Mouse (Mus musculus) spleen, postnatal 10 days (tissue): ENCODE measurements around the gene AB124611.
"Not testable (repeated sequence)": the region's sequence is repeated elsewhere in the genome, so short reads cannot be mapped to it uniquely, and the experiment has no call there.

Source experiments
- DNase-seq, 2 experiments: peaks; one replicate each; pipeline ENCODE4 v3.0.0; 2021 to 2022; ENCODE audit warnings: low spot score in 2 of 2

The AB124611 gene

GRCm38 (mm10) chr9:21559151-21559550 lies 33.2 kb downstream of the AB124611 start:
- no peak for DNase-seq

GRCm38 (mm10) chr9:21564420-21564819 lies 38.4 kb downstream of the AB124611 start:
- DNase-seq: no peak

GRCm38 (mm10) chr9:21565004-21565586 lies 39.1 kb downstream of the AB124611 start:
- DNase-seq: no peak

DNA sequence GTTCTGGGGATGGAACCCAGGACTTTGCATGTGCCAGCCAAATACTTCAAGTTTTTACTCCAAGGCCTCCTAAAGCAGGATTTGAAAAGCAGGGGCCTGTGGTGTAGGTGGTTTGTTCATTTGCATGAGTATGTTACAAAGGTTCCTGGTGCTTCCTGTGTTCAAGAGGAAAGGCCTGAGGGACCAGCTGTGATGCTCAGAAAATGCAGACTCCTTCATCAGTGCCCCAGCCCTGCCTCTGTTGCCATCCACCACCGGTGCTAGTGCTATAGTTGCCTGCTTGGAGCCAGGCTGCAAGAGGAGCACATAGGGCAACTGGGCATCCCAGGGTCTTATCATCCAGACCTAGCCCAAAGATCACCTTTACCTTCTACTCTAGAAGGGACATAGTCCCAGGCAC lies 40.6 kb downstream of the AB124611 start:
- no peak for DNase-seq

- DNase-seq: no peak
Observed at GRCm38 (mm10) chr9:21567051-21567450, 41.1 kb downstream of the AB124611 start.

DNA sequence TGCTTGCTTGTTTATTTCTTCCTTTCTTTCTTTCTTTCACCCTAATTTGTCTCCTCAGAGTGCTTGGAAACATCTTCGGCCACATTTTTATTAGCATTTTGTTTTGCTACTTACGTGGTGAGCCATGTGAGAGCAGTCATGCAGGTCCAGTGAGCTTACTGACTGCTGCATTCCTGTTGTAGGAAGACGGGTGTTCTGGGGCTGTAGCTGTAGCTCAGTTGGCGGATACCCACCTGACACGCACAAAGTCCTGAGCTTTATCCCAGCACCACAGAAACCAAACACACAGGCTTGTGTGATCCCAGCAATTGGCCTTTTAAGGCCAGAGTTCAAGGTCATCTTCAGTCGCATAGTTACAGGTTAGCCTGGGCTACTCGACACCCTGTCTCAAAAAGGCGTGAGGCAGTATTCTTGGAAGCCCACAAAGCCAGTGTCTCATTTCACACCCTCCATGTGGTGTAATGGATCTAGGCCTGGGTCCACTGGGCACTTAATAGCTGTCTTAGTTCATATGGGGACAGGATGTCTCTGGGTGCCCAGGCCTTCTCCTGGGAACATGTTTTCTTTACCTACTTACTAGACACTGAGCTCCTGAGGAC lies 42.8 kb downstream of the AB124611 start:
- DNase-seq: no peak

DNA sequence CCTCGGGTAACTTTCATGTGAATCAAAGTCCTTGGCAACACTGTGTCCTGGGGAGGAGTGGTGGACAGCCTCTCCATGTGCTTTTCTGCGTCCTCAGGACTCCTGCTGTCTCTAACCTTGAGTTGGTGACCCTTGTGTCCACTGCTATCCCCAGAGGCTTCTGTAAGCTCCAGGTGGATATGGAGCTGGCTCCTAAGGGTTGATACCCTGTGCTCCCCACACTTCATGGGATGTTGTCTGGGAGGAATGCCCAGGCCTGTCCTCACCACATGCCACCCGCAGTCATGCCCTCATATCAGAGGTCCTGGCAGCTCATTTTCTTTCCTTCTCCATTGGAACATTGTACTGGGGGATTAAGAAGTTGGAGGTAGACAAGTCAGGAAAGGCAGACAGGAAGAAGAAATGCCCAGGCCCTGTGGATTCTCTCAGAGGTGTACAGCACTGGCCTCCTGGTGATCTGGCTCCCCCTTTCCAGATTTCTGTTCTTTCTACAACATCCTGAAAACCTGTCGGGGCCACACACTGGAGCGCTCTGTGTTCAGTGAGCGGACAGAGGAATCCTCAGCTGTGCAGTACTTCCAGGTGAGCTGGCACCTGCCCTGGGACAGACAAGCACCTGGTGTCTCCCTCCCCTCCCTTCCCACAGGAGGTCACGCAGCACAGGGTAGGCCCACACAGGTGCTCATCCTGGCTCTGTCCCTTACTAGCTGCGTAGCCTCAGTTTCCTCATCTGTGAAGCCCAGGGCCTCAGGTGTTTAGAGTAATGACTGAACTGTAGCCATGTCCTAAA lies 48.2 kb downstream of the AB124611 start:
- DNase-seq: no peak

DNA sequence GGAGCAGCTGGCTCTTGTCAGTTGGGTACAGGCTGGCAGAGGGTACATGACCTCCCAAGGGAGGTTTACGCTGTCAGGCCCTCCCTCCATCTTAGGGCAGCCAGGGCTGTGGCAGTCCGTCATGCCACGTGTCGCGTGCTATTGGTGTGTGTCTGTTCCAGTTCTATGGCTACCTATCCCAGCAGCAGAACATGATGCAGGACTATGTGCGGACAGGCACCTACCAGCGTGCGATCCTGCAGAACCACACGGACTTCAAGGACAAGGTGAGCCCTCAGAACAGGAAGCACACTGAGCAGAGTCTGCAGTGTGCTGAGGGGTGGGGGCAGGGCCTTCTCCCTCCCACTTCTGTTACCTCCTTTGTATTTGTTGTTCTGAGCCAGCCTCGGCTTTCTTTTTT lies 49.3 kb downstream of the AB124611 start:
- DNase-seq: no peak

GRCm38 (mm10) chr9:21576286-21576685 lies 50.3 kb downstream of the AB124611 start:
- no peak for DNase-seq

GRCm38 (mm10) chr9:21578226-21578625 lies 52.2 kb downstream of the AB124611 start:
- DNase-seq: no peak

DNA sequence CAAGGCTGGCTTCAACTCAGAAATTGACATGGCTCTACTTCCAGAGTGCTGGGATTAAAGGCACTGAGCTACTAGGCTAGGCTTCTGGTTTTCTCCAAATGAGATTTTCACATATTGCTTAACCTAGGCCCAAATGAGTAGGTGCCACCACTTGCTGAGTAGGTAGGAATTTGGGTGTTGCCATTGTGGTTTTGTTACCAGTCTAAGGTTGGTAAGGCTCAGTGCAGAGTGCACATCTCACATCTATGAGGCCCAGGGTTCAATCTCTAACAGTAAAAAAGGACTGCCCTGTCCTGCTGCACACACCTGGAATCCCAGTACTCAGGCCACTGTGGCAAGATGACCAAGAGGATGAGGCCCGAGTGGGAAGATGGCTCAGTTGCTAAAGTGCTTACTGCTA lies 59.4 kb downstream of the AB124611 start:
- no peak for DNase-seq

- DNase-seq: no peak
Observed at GRCm38 (mm10) chr9:21587678-21588349, 61.8 kb downstream of the AB124611 start.

DNA sequence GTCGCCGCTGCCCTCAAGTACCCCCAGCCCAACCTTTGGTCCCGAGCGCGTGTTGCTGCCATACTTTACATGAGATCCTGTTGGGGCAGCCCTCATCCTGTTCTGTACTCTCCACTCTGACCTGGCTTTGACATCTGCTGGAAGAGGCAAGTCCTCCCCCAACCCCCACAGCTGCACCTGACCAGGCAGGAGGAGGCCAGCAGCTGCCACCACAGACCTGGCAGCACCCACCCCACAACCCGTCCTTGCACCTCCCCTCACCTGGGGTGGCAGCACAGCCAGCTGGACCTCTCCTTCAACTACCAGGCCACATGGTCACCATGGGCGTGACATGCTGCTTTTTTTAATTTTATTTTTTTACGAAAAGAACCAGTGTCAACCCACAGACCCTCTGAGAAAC lies 62.4 kb downstream of the AB124611 start:
- no peak for DNase-seq

DNA sequence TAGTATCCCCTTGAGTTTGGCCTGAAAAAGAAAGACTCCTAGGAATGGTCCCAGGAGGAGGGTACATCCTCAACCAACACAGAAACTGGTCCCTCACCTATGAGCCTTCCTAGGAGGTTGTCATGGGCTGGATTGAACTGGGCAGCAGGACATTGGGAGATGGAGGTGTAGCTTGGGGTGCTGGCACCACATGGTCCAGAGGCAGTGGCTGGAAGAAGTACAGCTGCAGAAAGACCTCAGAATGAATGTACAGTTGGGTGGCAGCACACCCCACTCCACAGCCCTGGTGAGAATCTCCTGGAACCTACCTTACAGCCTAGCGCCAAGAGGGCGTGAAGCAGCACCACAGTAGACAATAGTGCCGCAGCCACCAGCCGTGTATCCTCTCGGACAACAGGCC lies 63.6 kb downstream of the AB124611 start:
- DNase-seq: no peak

GRCm38 (mm10) chr9:21591127-21591830 lies 65.3 kb downstream of the AB124611 start:
- no peak for DNase-seq

GRCm38 (mm10) chr9:21591831-21592702 lies 66.1 kb downstream of the AB124611 start:
- no peak for DNase-seq

- peak; percentile 86 to 88 for DNase-seq
Observed at GRCm38 (mm10) chr9:21592703-21593121, 66.7 kb downstream of the AB124611 start, which contains the start of the genes Timm29 and Yipf2. Timm29 (plus strand) TSS chr9:21592722. Yipf2 (minus strand) TSS chr9:21592828.

GRCm38 (mm10) chr9:21593122-21593721 lies 67.2 kb downstream of the AB124611 start:
- peak; percentile 62 for DNase-seq

- DNase-seq: not testable (repeated sequence)
Observed at GRCm38 (mm10) chr9:21594350-21594749, 68.4 kb downstream of the AB124611 start.

DNA sequence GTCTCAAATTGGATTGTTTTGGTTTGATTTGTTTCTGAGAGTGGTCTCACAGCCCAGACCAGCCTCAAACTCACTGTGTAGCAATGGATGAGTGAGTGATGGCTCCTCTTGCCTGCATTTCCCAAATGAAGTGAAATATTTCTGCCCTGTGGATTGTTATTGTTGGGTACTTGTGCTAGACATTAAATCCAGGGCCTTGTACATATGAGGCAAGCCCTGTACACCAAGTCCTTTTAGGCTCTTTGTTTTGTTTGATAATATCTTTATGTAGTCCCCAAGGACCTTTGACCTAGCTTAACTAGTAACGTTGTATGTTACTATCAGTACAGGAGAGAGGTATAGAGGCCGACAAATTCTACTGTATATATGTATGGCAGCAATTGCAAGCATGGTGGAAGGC lies 68.9 kb downstream of the AB124611 start:
- DNase-seq: no peak
